Mouse (Mus musculus): ENCODE results near the gene Tubg1. TPM values are rescaled to one million over a fixed set of nuclear protein-coding genes. Genes with fewer than 3 reads are reported as not detected.
A peak's percentile ranks its signal among the peaks of the same experiment; 100 is the strongest.

Gene Tubg1
- total RNA-seq, 1 experiment from 2014 or later, result 11.3 TPM

GRCm38 (mm10) chr11:101173112-101173511 lies 53.4 kb downstream of the Tubg1 start:
- ATAC-seq (ENCODE audit: extremely low read depth, insufficient number of reproducible peaks, low FRiP score, poor library complexity, severe bottlenecking), result no peak

DNA sequence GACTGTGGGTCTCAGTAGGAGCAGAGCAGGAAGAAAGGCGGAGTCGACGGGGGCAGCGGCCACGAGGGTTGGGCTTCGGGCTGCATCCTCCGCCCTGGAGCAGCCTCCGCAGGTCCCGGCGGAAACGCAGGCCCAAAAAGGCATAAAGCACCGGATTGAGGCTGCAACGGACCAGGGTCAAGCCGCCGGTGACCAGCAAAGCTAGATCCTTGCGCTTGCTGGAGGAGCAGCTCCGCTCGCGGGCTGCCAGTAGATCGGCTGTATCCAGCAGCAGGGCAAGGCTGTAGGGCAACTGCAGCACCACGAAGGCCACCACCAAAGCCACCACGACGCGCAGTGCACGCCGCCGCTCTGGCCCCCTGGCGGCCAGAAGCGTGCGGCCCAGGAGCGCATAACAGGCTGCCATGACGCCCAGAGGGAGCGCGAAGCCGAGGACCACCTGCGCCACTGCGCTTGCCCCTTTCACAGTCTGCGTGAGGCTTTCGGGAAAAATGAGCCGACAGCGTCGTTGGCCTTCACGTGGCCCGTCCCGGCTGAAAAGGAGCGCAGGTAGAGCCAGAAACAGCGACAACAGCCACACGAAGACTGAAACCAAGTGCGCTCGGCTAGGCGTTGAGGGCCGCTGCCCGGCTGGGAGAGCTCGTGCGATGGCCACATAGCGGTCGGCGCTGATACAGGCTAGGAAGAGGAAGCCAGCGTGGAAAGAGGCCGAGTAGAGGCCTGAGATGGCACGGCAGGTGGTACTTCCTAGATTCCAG lies 54.1 kb downstream of the Tubg1 start:
- ATAC-seq (ENCODE audit: extremely low read depth, insufficient number of reproducible peaks, low FRiP score, poor library complexity, severe bottlenecking), result peak; percentile 59

DNA sequence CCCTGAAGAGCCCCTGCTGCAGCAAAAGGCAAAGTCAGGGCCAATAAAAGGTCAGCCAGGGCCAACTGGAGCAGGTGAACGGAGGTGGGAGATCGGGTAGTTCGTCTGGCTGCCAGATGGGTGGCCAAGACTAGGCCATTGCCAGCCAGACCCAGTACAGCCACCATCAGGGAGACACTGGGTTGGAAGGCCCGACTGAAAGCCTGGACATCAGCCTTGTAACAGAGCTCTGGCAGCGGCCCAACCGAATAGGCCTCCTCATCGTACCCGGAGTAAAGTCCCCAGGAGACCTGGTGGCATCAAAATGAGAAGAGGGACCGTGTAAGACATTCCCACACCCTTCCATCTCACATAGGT lies 54.6 kb downstream of the Tubg1 start:
- no peak for ATAC-seq (ENCODE audit: extremely low read depth, insufficient number of reproducible peaks, low FRiP score, poor library complexity, severe bottlenecking)

- no peak for ATAC-seq (ENCODE audit: extremely low read depth, insufficient number of reproducible peaks, low FRiP score, poor library complexity, severe bottlenecking)
These were observed 55.3 kb downstream of the Tubg1 start, which contains the start of gene Ccr10 for GRCm38 (mm10) chr11:101174851-101175628. TSS of gene Ccr10 (minus strand) at chr11:101175443.

DNA sequence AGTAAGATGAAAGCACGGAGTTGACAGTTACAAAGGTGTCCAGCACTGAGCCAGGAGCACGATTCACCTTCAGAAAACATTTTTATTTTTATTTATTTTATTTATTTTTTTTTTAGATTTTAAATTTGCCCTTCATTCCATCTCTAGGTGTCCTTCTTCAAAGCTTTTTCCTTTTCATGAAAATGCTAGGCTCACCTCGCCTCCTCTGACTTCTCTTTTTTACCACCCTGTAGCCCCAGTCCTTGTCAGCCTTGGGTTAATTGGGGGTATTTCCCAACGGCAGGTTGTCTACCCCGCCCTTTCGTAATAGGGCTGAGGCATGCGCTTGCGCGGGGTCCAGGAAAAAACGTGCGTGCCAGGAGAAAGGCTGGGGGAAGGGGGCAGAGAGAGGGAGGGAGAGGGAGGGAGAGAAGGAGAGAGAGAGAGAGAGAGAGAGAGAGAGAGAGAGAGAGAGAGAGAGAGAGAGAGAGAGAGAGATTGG lies 55.9 kb downstream of the Tubg1 start:
- ATAC-seq (ENCODE audit: extremely low read depth, insufficient number of reproducible peaks, low FRiP score, poor library complexity, severe bottlenecking), result no peak

Other genes with a start within 250 kb of the Tubg1 start
- gene Stat3, start 180.4 kb upstream of the Tubg1 start, total RNA-seq (2017), result 383 and 443 TPM in 2 replicates
- gene Cavin1, start 149.1 kb upstream of the Tubg1 start, total RNA-seq (2017), result 0.74 and 0.93 TPM in 2 replicates
- 87.7 and 108 TPM in 2 replicates for gene Atp6v0a1, start 110.5 kb upstream of the Tubg1 start, total RNA-seq (2017)
- gene Naglu, start 49.9 kb upstream of the Tubg1 start, total RNA-seq (2017), result 11.1 and 13.6 TPM in 2 replicates
- 2.3 and 3.4 TPM in 2 replicates for gene Hsd17b1, start 41.5 kb upstream of the Tubg1 start, total RNA-seq (2017)
- 11.5 and 18.7 TPM in 2 replicates for gene Coasy, start 37.4 kb upstream of the Tubg1 start, total RNA-seq (2017)
- gene Mlx, start 32.7 kb upstream of the Tubg1 start, total RNA-seq (2017), result 38.7 and 46.3 TPM in 2 replicates
- 3.6 and 4.0 TPM in 2 replicates for gene Psmc3ip, start 24.5 kb upstream of the Tubg1 start, total RNA-seq (2017)
- 91.3 and 97.1 TPM in 2 replicates for gene Retreg3, start within 50 bp of the Tubg1 start, total RNA-seq (2017)
- gene Tubg2, start 36.0 kb downstream of the Tubg1 start, total RNA-seq (2017), result 0.35 TPM in 1 of 2 replicates, not detected in the other
- not detected in 2 replicates for gene Cntnap1, start 50.6 kb downstream of the Tubg1 start, total RNA-seq (2017)
- 0.37 and 0.81 TPM in 2 replicates for gene Plekhh3, start 51.4 kb downstream of the Tubg1 start, total RNA-seq (2017)
- gene Ccr10, start 55.5 kb downstream of the Tubg1 start, total RNA-seq (2017), result not detected in 2 replicates
- 99.1 and 110 TPM in 2 replicates for gene Ezh1, start 106.5 kb downstream of the Tubg1 start, total RNA-seq (2017)
- gene Ramp2, start 126.1 kb downstream of the Tubg1 start, total RNA-seq (2017), result not detected in 2 replicates
- 55.9 and 66.7 TPM in 2 replicates for gene Vps25, start 133.8 kb downstream of the Tubg1 start, total RNA-seq (2017)
- 0.58 and 0.86 TPM in 2 replicates for gene Wnk4, start 140.6 kb downstream of the Tubg1 start, total RNA-seq (2017)
- 0.49 and 0.81 TPM in 2 replicates for gene Cntd1, start 159.1 kb downstream of the Tubg1 start, total RNA-seq (2017)
- 14.9 and 17.7 TPM in 2 replicates for gene Coa3, start 159.2 kb downstream of the Tubg1 start, total RNA-seq (2017)
- 289 and 291 TPM in 2 replicates for gene Becn1, start 182.3 kb downstream of the Tubg1 start, total RNA-seq (2017)
- 75.9 and 97.2 TPM in 2 replicates for gene Psme3, start 196.3 kb downstream of the Tubg1 start, total RNA-seq (2017)
- 3.6 and 4.9 TPM in 2 replicates for gene Aoc2, start 205.1 kb downstream of the Tubg1 start, total RNA-seq (2017)
- gene Aoc3, start 210.7 kb downstream of the Tubg1 start, total RNA-seq (2017), result 0.25 TPM in 1 of 2 replicates, not detected in the other
- gene G6pc, start 247.6 kb downstream of the Tubg1 start, total RNA-seq (2017), result not detected in 2 replicates